Mouse (Mus musculus): ENCODE data around the gene Nr2c1.

DNA sequence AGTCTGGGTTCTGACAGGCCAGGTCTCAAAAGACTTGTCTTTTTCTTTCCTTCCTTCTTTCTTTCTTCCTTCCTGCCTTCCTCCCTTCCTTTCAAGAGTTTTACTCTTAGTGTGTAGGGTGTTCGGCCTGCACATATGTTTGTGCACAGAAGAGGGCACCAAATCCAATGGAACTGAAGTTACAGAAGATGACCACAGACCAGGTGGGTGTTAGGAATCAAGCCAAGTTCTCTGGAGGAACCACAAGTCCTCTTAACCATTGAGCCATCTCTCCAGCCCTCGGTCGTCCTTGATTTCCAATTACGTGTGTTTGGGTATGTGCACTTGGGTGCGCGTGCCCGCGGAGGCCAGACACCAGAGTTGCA is 450 bp upstream of the Nr2c1 start:
- TF ChIP-seq CTCF (IDR thresholded peaks at IDR 0.05; ENCODE audit: extremely low read depth, insufficient read depth, insufficient read length, insufficient replicate concordance) (no peak), POLR2A (IDR thresholded peaks at IDR 0.05; ENCODE audit: low read depth, low read length) (no peak)

Data from spleen, adult 2 months (tissue).